Mouse (Mus musculus) intestine, embryonic 16.5 days (tissue): ENCODE results near the gene Adamts17. TPM values are rescaled to one million over a fixed set of nuclear protein-coding genes. Genes with fewer than 3 reads are reported as not detected.
A peak's percentile ranks its signal among the peaks of the same experiment; 100 is the strongest.

Experiments
- ATAC-seq: fragments of 200-750 bp; cut with Nextera tagmentation; 2 replicates; pipeline ENCODE4 v1.8.0; 2017; ENCODE audit warnings: moderate TSS enrichment, moderate library complexity
- H3K27ac ChIP-seq: fragments of 300-500 bp; sonication (generic); 2 replicates; pipeline ENCODE4 v1.5.1; 2014; ENCODE audit warnings: mild to moderate bottlenecking, low read length
- H3K27me3 ChIP-seq: fragments of 300-500 bp; sonication (generic); replicated peaks from 2 replicates; pipeline ENCODE4 v1.6.1; 2014; ENCODE audit warnings: low read length, control low read depth, mixed read lengths; ENCODE audit not compliant: control insufficient read depth, insufficient read depth
- H3K36me3 ChIP-seq: fragments of 300-500 bp; sonication (generic); 2 replicates; pipeline ENCODE4 v1.6.1; 2014; ENCODE audit warnings: low read length, control low read depth; ENCODE audit not compliant: control insufficient read depth, insufficient read depth
- H3K4me1 ChIP-seq: fragments of 300-500 bp; sonication (generic); 2 replicates; pipeline ENCODE4 v1.6.1; 2014; ENCODE audit warnings: low read length, control low read depth, mixed read lengths; ENCODE audit not compliant: control insufficient read depth, insufficient read depth
- H3K4me2 ChIP-seq: fragments of 300-500 bp; sonication (generic); 2 replicates; pipeline ENCODE4 v1.6.1; 2014; ENCODE audit warnings: low read depth, low read length, control low read depth
- H3K4me3 ChIP-seq: fragments of 300-500 bp; sonication (generic); 2 replicates; pipeline ENCODE4 v1.5.1; 2014; ENCODE audit warnings: mild to moderate bottlenecking, low read length
- H3K9ac ChIP-seq: fragments of 300-500 bp; sonication (generic); 2 replicates; pipeline ENCODE4 v1.6.1; 2014; ENCODE audit warnings: low read depth, low read length
- H3K9me3 ChIP-seq: fragments of 300-500 bp; sonication (generic); 2 replicates; pipeline ENCODE4 v1.6.1; 2016; ENCODE audit warnings: low read length, control low read depth; ENCODE audit not compliant: control insufficient read depth
- WGBS: fragments of 180-500 bp; shearing (Covaris S2); extraction: QIAGEN DNeasy Blood & Tissue Kit; methylation state at CpG from one replicate; pipeline ENCODE4 v1.1.7; 2014; 5-methylcytosine and 5-hydroxymethylcytosine counted together
- polyA plus RNA-seq: library from polyadenylated mRNA; unstranded; fragments of >200 nt; fragmentation: Nextera tagmentation; extraction: Ambion mirVana; gene quantifications from 2 replicates; pipeline ENCODE4 v1.2.1, GENCODE M21; 2015

Adamts17 gene
- polyA plus RNA-seq: 3.0 and 3.7 TPM in 2 replicates

DNA sequence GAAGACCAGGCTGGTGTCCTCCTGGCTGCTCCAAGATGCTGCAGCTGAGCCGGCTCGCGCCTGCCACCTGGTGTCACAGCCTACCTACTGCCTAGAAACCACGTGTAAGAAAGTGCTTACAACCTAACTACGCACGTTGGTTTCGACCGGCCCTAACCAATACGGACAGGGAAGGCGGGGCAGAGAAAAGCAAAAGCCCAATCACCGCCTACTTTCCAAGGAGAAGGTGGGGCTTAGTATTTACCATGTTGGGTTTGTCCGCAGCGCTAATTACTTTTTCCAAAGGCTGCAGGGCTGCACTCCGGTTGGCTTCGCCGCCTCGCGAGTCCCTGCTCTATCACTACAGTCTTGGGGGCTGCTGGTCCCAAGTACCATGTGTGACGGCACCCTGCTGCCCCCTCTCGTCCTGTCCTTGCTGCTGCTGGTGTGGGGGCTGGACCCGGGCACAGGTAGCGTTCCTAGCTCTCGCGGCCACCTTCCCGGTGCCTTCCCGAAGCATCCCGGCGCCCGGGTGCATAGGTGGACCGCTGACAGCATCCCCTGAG is at the start of gene Adamts17:
Gene Adamts17, plus strand, starts transcription at position 273 of the 545 bp plus-strand sequence.
- WGBS: under 1% methylated on average over 30 of the region's 30 CpGs
- Histone ChIP-seq H3K9me3 (no peaks in the 10 kb centered on the region), H3K27ac (peak within 1 kb of the TSS; percentile 0; the same call in 1 of the 2 replicates), H3K27me3 (no peaks in the 10 kb centered on the region), H3K9ac (peak within 1 kb of the TSS; percentile 73), H3K4me2 (peak within 1 kb of the TSS; percentile 99), H3K4me3 (peak within 1 kb of the TSS; percentile 53), H3K36me3 (no peaks in the 10 kb centered on the region), H3K4me1 (peaks cover 17% of the 10 kb centered on the region)
- peak; percentile 96 for ATAC-seq

DNA sequence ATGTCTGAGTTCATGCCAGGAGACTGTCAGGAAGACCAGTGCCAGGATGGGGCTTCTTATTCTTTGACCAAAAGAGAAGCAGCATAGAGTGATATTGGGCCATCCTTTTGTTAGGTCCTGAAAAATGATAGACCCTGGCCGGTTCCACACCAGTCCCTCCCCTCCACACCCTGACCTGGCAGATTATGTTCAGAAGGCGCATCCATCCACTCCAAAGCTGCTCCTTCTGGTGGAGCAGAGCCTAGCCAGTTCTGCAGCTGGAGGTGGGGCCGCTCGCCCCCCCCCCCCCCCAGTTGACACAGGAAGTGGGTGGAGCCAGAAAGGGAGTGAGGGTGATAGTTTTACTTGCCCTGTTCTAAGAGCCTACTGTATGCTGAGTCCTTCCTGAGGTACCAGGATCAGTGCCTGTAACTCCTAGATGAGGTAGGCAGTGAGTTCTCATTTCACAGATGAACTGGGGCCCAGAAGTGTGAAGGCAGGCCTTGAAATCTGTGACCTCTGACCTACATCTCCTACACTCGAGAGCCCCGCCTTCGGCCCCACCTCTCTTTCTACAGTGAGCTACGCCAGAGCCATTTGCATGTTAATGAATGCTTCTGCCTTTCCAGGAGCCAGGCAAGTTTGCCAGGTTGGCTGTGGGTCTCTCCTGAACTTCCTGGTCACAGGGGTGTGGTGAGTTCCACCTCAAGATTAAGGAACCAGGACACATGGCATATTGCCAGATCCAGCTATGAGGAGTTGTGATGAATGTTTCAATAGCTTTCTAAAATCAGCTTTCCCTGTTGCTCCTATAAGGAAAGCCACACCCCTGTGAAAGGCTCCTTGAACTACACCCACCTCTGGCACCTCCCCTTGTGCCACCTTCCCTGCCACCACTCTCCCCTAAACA is 49.4 kb upstream of the Adamts17 start:
- H3K4me3 ChIP-seq: no peak overlapping the region
- no peaks in the 10 kb centered on the region for H3K9me3 ChIP-seq
- H3K4me1 ChIP-seq: peaks cover 15% of the 10 kb centered on the region
- 25% methylated on average over 8 of the region's 8 CpGs for WGBS
- ATAC-seq: peak; percentile 92
- H3K27me3 ChIP-seq: no peaks in the 10 kb centered on the region
- peak overlapping the region; percentile 47; the same call in 1 of the 2 replicates for H3K27ac ChIP-seq
- no peaks in the 10 kb centered on the region for H3K36me3 ChIP-seq
- no peak overlapping the region for H3K9ac ChIP-seq
- H3K4me2 ChIP-seq: 0 out of 2 replicates have a peak overlapping the region, but pooled peaks have one; percentile 16

DNA sequence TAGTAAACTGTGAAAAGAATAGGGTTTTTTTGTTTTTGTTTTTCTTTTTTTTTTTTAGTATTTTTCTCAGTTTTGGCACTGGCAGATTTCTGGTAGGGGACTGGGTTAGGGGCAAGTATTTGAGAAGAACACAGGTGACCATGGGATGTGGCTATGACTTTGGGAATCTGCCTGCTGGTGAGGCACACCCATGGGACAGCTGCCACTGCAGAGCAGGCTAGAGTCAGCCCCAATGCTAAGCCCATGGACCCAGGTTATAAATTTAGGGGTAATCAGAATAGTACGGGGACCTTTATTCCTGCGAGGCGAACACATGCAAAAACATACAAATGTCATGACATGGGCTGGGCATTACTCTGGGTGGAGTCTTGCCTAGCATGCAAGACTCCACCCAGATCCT is 48.5 kb upstream of the Adamts17 start:
- Histone ChIP-seq H3K27ac (no peak overlapping the region; the same call in 1 of the 2 replicates), H3K4me1 (peaks cover 15% of the 10 kb centered on the region), H3K9ac (no peak overlapping the region), H3K36me3 (no peaks in the 10 kb centered on the region), H3K4me3 (no peak overlapping the region), H3K4me2 (no peak overlapping the region), H3K27me3 (no peaks in the 10 kb centered on the region), H3K9me3 (no peaks in the 10 kb centered on the region)
- no peak for ATAC-seq
- 88% methylated on average over 3 of the region's 3 CpGs for WGBS

DNA sequence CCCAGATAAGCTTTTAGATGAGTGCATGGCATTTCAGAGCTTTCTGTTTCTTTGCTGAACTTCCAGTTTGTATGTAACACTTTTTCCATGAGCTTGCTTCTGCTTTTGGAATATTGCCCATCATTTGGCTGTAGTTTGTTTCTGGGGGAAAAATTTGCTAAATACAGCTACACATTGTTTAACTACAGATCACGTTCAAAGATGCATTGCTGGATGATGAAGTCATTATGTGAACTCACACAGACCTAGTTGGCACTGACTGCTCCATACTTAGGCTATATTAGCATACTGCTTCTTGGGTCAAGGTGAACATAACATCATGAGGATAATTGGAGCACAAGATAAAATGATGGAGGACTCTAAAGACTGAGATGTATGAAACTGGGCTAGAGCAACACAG is 42.6 kb upstream of the Adamts17 start:
- WGBS: 35% methylated on average over 1 of the region's 1 CpGs
- no peak for ATAC-seq
- Histone ChIP-seq H3K4me2 (no peak overlapping the region), H3K9me3 (no peaks in the 10 kb centered on the region), H3K4me1 (0 out of 2 replicates have a peak, but pooled peaks cover 6% of the 10 kb centered on the region), H3K36me3 (no peaks in the 10 kb centered on the region), H3K4me3 (no peak overlapping the region), H3K27me3 (no peaks in the 10 kb centered on the region), H3K9ac (no peak overlapping the region), H3K27ac (peak overlapping the region; percentile 54; the same call in 1 of the 2 replicates)

DNA sequence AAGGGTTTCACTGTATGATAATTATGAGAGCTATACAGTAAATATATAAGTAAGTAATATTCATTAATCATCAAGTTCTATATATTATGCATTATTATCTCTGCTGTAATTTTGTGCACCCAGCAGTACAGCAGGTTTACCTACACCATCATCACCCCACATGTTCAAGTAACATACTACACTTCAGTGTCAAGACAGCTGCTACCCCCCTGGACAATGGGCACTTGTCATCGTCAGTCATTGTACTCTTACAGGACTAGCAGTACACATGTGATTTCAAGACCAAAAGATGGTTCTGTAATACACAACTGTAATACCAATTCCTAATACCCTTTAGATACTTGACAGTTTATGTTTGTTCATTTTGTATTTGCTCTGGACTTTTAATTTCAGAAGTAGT is 42.2 kb upstream of the Adamts17 start:
- 0 out of 2 replicates have a peak, but pooled peaks cover 6% of the 10 kb centered on the region for H3K4me1 ChIP-seq
- no peaks in the 10 kb centered on the region for H3K27me3 ChIP-seq
- H3K4me3 ChIP-seq: no peak overlapping the region
- H3K9me3 ChIP-seq: no peaks in the 10 kb centered on the region
- no peaks in the 10 kb centered on the region for H3K36me3 ChIP-seq
- no peak for ATAC-seq
- no peak overlapping the region for H3K27ac ChIP-seq
- H3K9ac ChIP-seq: no peak overlapping the region
- 84% methylated on average over 1 of the region's 1 CpGs for WGBS
- no peak overlapping the region for H3K4me2 ChIP-seq

DNA sequence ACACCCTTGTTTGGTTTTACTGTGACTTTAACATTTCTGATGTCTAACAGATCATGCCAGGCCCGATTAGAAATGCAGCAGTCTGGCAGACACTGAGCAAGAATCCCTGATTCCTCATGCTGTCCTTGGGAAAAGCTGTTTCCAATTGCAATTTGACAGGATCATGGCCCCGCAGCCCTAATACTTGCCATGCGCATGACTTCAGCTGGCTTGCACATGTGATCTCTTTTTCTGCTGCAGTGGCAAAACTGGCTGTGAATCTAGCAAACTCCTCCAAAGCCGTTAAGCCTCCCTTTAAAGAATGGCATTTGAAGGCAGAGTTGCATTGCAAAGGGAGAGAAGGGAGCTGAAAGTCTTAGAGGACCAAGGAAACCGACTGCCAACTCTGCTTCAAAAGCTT is 40.7 kb upstream of the Adamts17 start:
- Histone ChIP-seq H3K9ac (no peak overlapping the region), H3K9me3 (no peaks in the 10 kb centered on the region), H3K36me3 (no peaks in the 10 kb centered on the region), H3K4me3 (no peak overlapping the region), H3K4me2 (no peak overlapping the region), H3K4me1 (0 out of 2 replicates have a peak, but pooled peaks cover 6% of the 10 kb centered on the region), H3K27me3 (no peaks in the 10 kb centered on the region), H3K27ac (no peak overlapping the region)
- no peak for ATAC-seq
- 51% methylated on average over 5 of the region's 5 CpGs for whole genome bisulfite sequencing

DNA sequence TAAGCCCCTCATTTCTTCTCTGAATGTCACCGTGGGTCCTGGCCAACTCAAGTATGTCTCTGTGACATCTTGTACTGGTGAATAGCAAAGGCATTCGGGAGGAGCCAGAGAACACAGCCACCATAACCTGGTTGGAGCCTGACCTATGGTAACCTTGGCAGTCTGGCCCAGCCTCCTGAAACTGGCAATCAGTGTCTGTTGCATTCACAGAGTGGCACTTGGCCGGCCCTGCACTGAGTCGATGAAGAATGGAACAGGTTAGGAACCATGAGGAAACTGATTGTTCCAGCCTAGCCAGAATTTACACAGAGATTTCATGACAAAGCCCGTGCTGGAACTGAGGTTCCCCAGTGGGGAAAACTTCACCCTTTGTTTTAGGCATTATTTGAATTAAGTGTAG is 38.8 kb upstream of the Adamts17 start:
- Histone ChIP-seq H3K27me3 (no peaks in the 10 kb centered on the region), H3K4me2 (no peak overlapping the region), H3K4me3 (no peak overlapping the region), H3K9ac (no peak overlapping the region), H3K9me3 (no peaks in the 10 kb centered on the region), H3K4me1 (0 out of 2 replicates have a peak, but pooled peaks cover 6% of the 10 kb centered on the region), H3K36me3 (no peaks in the 10 kb centered on the region), H3K27ac (no peak overlapping the region)
- 65% methylated on average over 5 of the region's 5 CpGs for WGBS
- ATAC-seq: no peak

DNA sequence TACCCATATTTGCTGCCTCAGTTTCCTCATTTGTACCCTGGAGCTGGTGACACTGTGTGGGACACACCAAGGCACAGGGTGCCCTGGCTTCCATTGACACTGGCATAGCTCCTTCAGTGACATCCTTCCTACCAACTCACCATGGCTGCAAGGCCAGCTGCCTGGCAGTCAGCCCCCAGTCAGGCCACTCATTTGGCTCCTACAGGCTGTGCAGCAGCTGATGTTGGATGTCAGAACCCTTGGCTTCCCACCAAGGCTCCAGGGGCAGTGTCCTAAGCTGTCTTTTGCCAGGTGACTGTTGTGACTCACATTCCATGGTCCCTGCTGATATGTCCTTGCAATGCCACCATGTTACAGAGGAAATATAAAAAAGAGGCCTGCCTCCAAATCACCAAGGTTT is 37.8 kb upstream of the Adamts17 start:
- H3K4me2 ChIP-seq: no peak overlapping the region
- no peak overlapping the region for H3K27ac ChIP-seq
- H3K9me3 ChIP-seq: no peaks in the 10 kb centered on the region
- H3K36me3 ChIP-seq: no peaks in the 10 kb centered on the region
- H3K4me1 ChIP-seq: 0 out of 2 replicates have a peak, but pooled peaks cover 3% of the 10 kb centered on the region
- ATAC-seq: no peak
- H3K9ac ChIP-seq: no peak overlapping the region
- no peak overlapping the region for H3K4me3 ChIP-seq
- no peaks in the 10 kb centered on the region for H3K27me3 ChIP-seq

DNA sequence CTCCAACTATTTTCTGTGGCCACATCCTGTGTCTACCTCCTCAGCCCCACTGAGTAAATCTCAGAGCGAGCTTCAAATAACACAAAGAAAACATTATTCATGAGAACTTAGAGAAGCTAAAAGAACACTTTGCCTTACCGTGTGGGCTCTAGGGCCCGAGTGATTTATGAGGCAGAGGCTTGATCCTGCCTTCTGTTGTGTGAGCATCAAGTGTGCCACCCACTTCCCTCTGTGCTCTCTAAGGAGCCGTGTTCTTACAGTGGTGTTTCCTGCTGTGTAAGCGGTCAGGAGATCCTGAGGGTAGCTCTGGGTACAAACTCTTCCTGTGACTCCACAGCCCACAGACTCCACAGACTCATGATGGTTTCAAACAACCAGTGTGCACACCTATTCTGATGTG is 35.7 kb upstream of the Adamts17 start:
- no peak overlapping the region for H3K4me2 ChIP-seq
- H3K9me3 ChIP-seq: no peaks in the 10 kb centered on the region
- no peaks in the 10 kb centered on the region for H3K27me3 ChIP-seq
- H3K27ac ChIP-seq: no peak overlapping the region
- no peak overlapping the region for H3K4me3 ChIP-seq
- no peak for ATAC-seq
- H3K36me3 ChIP-seq: no peaks in the 10 kb centered on the region
- H3K4me1 ChIP-seq: 0 out of 2 replicates have a peak, but pooled peaks cover 3% of the 10 kb centered on the region
- WGBS: 34% methylated on average over 5 of the region's 5 CpGs
- no peak overlapping the region for H3K9ac ChIP-seq
